Mouse (Mus musculus): Measurements from ENCODE around the gene Cdc34. TPM values are rescaled to one million over a fixed set of nuclear protein-coding genes. Genes with fewer than 3 reads are reported as not detected.

The Cdc34 gene
- polyA plus RNA-seq, 1 experiment from 2014 or later: 73.1 TPM

- Histone ChIP-seq H3K4me1 (ENCODE audit: control insufficient read depth, insufficient read depth, low read length) (peaks cover 20% of the 10 kb centered on the region), H3K4me3 (ENCODE audit: low read depth, low read length) (peak within 1 kb of the TSS; percentile 90), H3K27me3 (ENCODE audit: control insufficient read depth, insufficient read depth, low read depth, low read length) (no peaks in the 10 kb centered on the region), H3K4me2 (ENCODE audit: low read length) (peak within 1 kb of the TSS; percentile 97), H3K36me3 (ENCODE audit: control insufficient read depth, insufficient read depth, low read length) (peaks cover 3% of the 10 kb centered on the region; the same call in 1 of the 2 replicates), H3K9ac (ENCODE audit: low read depth, low read length) (peak within 1 kb of the TSS; percentile 93), H3K27ac (ENCODE audit: low read length) (peak within 1 kb of the TSS; percentile 99), H3K9me3 (replicated peaks; ENCODE audit: control insufficient read depth, low read length, poor library complexity, severe bottlenecking) (no peaks in the 10 kb centered on the region)
- WGBS: under 1% methylated on average over 45 of the region's 45 CpGs
- ATAC-seq: peak; percentile 88
Measured at GRCm38 (mm10) chr10:79668771-79669575, 13.0 kb upstream of the Cdc34 start, which contains the start of gene Tpgs1. Gene Tpgs1 (plus strand): TSS chr10:79669369.

GRCm38 (mm10) chr10:79669576-79670057 lies 12.4 kb upstream of the Cdc34 start:
- WGBS: under 1% methylated on average over 47 of the region's 47 CpGs

DNA sequence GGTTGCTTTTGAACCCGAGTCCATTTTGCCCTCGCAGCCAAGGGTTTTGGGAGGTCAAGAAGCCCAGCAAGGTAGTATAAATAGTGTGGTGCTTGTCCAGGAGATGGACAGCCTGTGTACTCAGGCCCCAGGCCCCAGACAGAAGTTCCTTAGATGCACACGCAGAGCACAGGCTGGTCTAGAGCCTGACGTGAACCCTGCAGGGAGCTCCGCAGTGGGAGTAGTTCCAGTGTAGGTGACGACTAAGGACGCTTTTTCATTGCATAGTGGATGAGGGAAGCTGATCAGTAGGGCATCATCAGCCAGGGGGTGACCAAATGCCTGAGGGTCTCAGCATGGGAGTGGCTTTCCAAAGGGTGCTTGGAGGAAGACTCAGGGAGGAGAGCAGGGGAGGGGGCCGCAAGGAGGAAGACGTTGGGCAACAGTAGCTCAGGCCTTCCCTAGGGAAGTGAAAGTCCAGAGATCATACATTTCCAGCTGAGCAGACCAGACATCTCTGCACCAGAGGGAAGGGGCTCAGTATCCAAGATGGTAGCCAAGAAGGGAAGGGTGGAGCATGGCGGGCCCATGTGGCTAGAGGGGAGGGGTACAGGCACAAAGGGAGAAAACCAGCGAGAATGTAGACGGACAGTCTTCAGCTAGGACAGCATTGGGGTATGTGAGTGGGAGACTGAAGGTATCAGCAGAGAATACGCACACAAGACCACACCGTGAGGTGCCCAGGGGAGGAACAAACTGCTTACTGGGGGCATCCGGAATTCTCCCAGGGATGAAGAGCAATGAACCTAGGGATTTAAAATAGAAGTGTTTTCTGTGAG lies 11.7 kb upstream of the Cdc34 start:
- H3K9ac ChIP-seq (ENCODE audit: low read depth, low read length): peak overlapping the region; percentile 93
- peak overlapping the region; percentile 99 for H3K27ac ChIP-seq (ENCODE audit: low read length)
- H3K27me3 ChIP-seq (ENCODE audit: control insufficient read depth, insufficient read depth, low read depth, low read length): no peaks in the 10 kb centered on the region
- WGBS: 34% methylated on average over 15 of the region's 15 CpGs
- H3K4me2 ChIP-seq (ENCODE audit: low read length): peak overlapping the region; percentile 97
- H3K9me3 ChIP-seq (replicated peaks; ENCODE audit: control insufficient read depth, low read length, poor library complexity, severe bottlenecking): no peaks in the 10 kb centered on the region
- peaks cover 20% of the 10 kb centered on the region for H3K4me1 ChIP-seq (ENCODE audit: control insufficient read depth, insufficient read depth, low read length)
- peak; percentile 18 for ATAC-seq
- H3K4me3 ChIP-seq (ENCODE audit: low read depth, low read length): peak overlapping the region; percentile 90
- peaks cover 3% of the 10 kb centered on the region; the same call in 1 of the 2 replicates for H3K36me3 ChIP-seq (ENCODE audit: control insufficient read depth, insufficient read depth, low read length)

More at GRCm38 (mm10) chr10:79669576-79670057, 12.4 kb upstream of the Cdc34 start:
- Histone ChIP-seq H3K27ac (ENCODE audit: low read length) (peak overlapping the region; percentile 99), H3K9ac (ENCODE audit: low read depth, low read length) (peak overlapping the region; percentile 93), H3K4me3 (ENCODE audit: low read depth, low read length) (peak overlapping the region; percentile 90), H3K36me3 (ENCODE audit: control insufficient read depth, insufficient read depth, low read length) (peaks cover 3% of the 10 kb centered on the region; the same call in 1 of the 2 replicates), H3K27me3 (ENCODE audit: control insufficient read depth, insufficient read depth, low read depth, low read length) (no peaks in the 10 kb centered on the region), H3K9me3 (replicated peaks; ENCODE audit: control insufficient read depth, low read length, poor library complexity, severe bottlenecking) (no peaks in the 10 kb centered on the region), H3K4me2 (ENCODE audit: low read length) (peak overlapping the region; percentile 97), H3K4me1 (ENCODE audit: control insufficient read depth, insufficient read depth, low read length) (peaks cover 20% of the 10 kb centered on the region)
- ATAC-seq: peak; percentile 66

- H3K4me2 ChIP-seq (ENCODE audit: low read length): no peak overlapping the region; the same call in 1 of the 2 replicates
- no peaks in the 10 kb centered on the region for H3K9me3 ChIP-seq (replicated peaks; ENCODE audit: control insufficient read depth, low read length, poor library complexity, severe bottlenecking)
- H3K27ac ChIP-seq (ENCODE audit: low read length): no peak overlapping the region
- H3K36me3 ChIP-seq (ENCODE audit: control insufficient read depth, insufficient read depth, low read length): peaks cover 7% of the 10 kb centered on the region
- ATAC-seq: no peak
- H3K27me3 ChIP-seq (ENCODE audit: control insufficient read depth, insufficient read depth, low read depth, low read length): no peaks in the 10 kb centered on the region
- no peak overlapping the region for H3K4me3 ChIP-seq (ENCODE audit: low read depth, low read length)
- H3K9ac ChIP-seq (ENCODE audit: low read depth, low read length): no peak overlapping the region
- H3K4me1 ChIP-seq (ENCODE audit: control insufficient read depth, insufficient read depth, low read length): peaks cover 20% of the 10 kb centered on the region
- WGBS: 72% methylated on average over 6 of the region's 6 CpGs
Measured at GRCm38 (mm10) chr10:79671396-79672087, 10.5 kb upstream of the Cdc34 start.

DNA sequence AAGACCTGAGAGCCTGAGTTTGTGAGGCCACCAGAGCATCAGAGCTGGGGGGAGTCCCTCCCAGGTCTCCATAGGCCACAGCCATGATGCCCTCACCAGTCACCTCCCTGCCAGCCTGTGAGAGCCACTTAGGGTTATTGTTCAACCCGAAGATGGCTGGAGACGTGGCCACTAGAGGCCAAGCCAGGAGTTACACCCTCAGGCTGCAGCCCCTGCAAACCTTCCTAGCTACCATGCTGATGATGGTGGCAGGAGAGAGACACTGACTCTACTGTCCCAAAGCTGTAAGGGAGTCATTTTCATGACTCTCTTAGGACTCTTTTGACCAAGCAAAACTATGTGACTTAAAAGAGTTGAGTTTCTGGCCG lies 9.9 kb upstream of the Cdc34 start:
- no peak overlapping the region for H3K9ac ChIP-seq (ENCODE audit: low read depth, low read length)
- peaks cover 20% of the 10 kb centered on the region for H3K4me1 ChIP-seq (ENCODE audit: control insufficient read depth, insufficient read depth, low read length)
- H3K27ac ChIP-seq (ENCODE audit: low read length): no peak overlapping the region
- H3K4me3 ChIP-seq (ENCODE audit: low read depth, low read length): no peak overlapping the region
- H3K4me2 ChIP-seq (ENCODE audit: low read length): no peak overlapping the region
- 58% methylated on average over 3 of the region's 3 CpGs for WGBS
- H3K36me3 ChIP-seq (ENCODE audit: control insufficient read depth, insufficient read depth, low read length): peaks cover 7% of the 10 kb centered on the region
- no peak for ATAC-seq
- no peaks in the 10 kb centered on the region for H3K9me3 ChIP-seq (replicated peaks; ENCODE audit: control insufficient read depth, low read length, poor library complexity, severe bottlenecking)
- H3K27me3 ChIP-seq (ENCODE audit: control insufficient read depth, insufficient read depth, low read depth, low read length): no peaks in the 10 kb centered on the region

- Histone ChIP-seq H3K36me3 (ENCODE audit: control insufficient read depth, insufficient read depth, low read length) (peaks cover 7% of the 10 kb centered on the region), H3K27me3 (ENCODE audit: control insufficient read depth, insufficient read depth, low read depth, low read length) (no peaks in the 10 kb centered on the region), H3K4me2 (ENCODE audit: low read length) (no peak overlapping the region), H3K27ac (ENCODE audit: low read length) (no peak overlapping the region), H3K4me1 (ENCODE audit: control insufficient read depth, insufficient read depth, low read length) (peaks cover 16% of the 10 kb centered on the region), H3K9me3 (replicated peaks; ENCODE audit: control insufficient read depth, low read length, poor library complexity, severe bottlenecking) (no peaks in the 10 kb centered on the region), H3K4me3 (ENCODE audit: low read depth, low read length) (no peak overlapping the region), H3K9ac (ENCODE audit: low read depth, low read length) (no peak overlapping the region)
- WGBS: 86% methylated on average over 3 of the region's 3 CpGs
- ATAC-seq: no peak
Measured at GRCm38 (mm10) chr10:79673054-79673453, 8.9 kb upstream of the Cdc34 start.

DNA sequence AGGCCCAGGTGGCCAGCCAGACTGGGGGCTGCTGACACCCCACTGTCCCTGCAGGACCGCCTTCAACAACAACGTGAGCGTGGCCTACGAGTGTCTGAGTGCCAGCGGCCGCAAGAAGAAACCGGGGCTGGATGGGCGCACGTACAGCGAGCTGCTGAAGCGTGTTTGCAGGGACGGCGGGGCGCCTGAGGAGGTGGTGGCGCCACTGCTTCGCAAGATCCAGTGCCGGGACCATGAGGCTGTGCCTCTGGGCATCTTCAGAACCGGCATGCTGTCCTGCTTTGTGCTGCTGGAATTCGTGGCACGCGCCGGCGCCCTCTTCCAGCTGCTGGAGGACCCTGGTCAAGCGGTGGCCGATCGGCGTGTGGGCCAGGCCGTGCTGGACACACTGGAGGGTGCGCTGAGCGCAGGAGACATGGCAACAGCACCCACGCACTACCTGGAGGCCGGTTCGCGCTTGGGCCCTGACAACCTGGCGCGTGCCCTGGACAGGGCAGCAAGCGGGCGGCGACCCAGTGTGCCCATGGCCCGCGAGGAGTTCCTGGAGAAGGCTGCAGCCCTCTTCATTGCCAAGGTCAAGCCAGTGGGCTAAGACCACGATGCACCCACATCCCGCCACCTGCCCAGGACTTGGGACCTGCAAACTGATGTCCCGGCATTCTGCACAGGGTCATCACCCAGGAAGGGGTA lies 6.5 kb upstream of the Cdc34 start:
- H3K9ac ChIP-seq (ENCODE audit: low read depth, low read length): no peak overlapping the region
- H3K9me3 ChIP-seq (replicated peaks; ENCODE audit: control insufficient read depth, low read length, poor library complexity, severe bottlenecking): no peaks in the 10 kb centered on the region
- H3K4me3 ChIP-seq (ENCODE audit: low read depth, low read length): no peak overlapping the region
- H3K4me1 ChIP-seq (ENCODE audit: control insufficient read depth, insufficient read depth, low read length): peaks cover 8% of the 10 kb centered on the region
- H3K27me3 ChIP-seq (ENCODE audit: control insufficient read depth, insufficient read depth, low read depth, low read length): no peaks in the 10 kb centered on the region
- ATAC-seq: no peak
- 58% methylated on average over 44 of the region's 44 CpGs for WGBS
- H3K36me3 ChIP-seq (ENCODE audit: control insufficient read depth, insufficient read depth, low read length): peaks cover 7% of the 10 kb centered on the region
- H3K27ac ChIP-seq (ENCODE audit: low read length): no peak overlapping the region
- no peak overlapping the region for H3K4me2 ChIP-seq (ENCODE audit: low read length)
